Mouse (Mus musculus) heart, postnatal 14 days (tissue): Measurements from ENCODE around the gene Alox12b. TPM values are rescaled to one million over a fixed set of nuclear protein-coding genes. Genes with fewer than 3 reads are reported as not detected.
A peak's percentile ranks its signal among the peaks of the same experiment; 100 is the strongest.

Source experiments
- DNase-seq, 2 experiments: peaks; one replicate each; pipeline ENCODE4 v3.0.0; 2021 to 2022
- intact Hi-C: fragments of 180-260 bp; cut with DNase I; formaldehyde crosslinking; loops from one replicate; pipeline ENCODE4 v1.15.1; 2025
- total RNA-seq, 2 experiments: library from RNA; stranded (reverse); gene quantifications; 2 replicates each; pipeline ENCODE4 v1.2.3; 2021

Alox12b gene
- total RNA-seq, 2 experiments from 2014 or later: not detected

GRCm38 (mm10) chr11:69153831-69154230, 3.0 kb upstream of the Alox12b start:
- no peak for DNase-seq
- intact Hi-C loops: no loop called here

- intact Hi-C loops: no loop called here
Observed at GRCm38 (mm10) chr11:69155351-69155750, 1.4 kb upstream of the Alox12b start.

GRCm38 (mm10) chr11:69169313-69169712, 12.5 kb downstream of the Alox12b start:
- DNase-seq: no peak
- intact Hi-C loops: no loop called here

More at GRCm38 (mm10) chr11:69155351-69155750, 1.4 kb upstream of the Alox12b start:
- DNase-seq: no peak

- intact Hi-C loops: no loop called here
- DNase-seq: peak; percentile 82 to 86
Observed at GRCm38 (mm10) chr11:69171626-69172025, 14.8 kb downstream of the Alox12b start.

GRCm38 (mm10) chr11:69172606-69173005, 15.8 kb downstream of the Alox12b start:
- intact Hi-C loops: no loop called here
- no peak for DNase-seq

DNA sequence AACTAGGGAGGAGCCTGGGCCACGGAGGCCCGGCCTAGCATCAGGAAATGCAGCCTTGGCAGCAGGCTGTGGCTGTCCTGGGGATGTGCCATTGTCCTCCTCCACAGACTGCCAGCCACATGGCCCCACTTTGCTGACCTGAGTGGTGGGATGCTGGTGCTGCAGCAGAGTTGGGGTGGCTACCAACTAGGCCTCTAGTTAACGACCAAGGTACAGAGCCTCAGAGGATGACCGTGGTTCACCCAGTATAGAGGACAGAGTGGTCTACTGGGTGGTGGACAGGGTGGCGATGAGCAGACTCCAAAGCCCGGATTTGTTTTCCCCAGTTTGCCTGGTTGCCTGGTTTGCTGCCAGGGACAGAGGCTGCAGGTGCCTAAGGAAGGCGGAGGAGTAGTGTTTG, 17.9 kb downstream of the Alox12b start:
- intact Hi-C loops: no loop called here
- no peak for DNase-seq

GRCm38 (mm10) chr11:69178525-69178924, 21.7 kb downstream of the Alox12b start:
- DNase-seq: no peak
- intact Hi-C loops: no loop called here

- DNase-seq: no peak
- intact Hi-C loops: no loop called here
Observed at GRCm38 (mm10) chr11:69179512-69179911, 22.7 kb downstream of the Alox12b start.

- intact Hi-C loops: no loop called here
- DNase-seq: no peak
Observed at GRCm38 (mm10) chr11:69180120-69180519, 23.3 kb downstream of the Alox12b start.

DNA sequence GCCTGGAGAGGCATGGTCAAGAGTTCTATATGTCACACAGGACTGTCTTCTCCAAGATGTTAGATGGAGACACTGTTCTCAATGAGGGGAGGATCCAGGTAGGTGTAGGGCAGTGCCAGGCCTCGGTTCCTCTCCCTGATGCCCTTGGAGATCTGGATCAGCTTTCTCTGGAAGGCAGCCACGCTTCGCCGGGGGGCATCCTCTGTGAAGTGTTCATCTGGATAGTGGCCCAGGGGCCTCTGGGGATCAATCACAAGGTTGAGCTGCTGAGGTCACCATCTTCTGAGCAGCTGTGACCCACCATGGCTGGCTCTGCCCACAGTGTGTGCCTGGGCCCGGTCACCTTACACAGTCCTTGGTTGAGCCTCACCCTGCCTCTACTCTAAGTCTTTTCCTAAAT, 28.2 kb downstream of the Alox12b start:
- no peak for DNase-seq
- intact Hi-C loops: no loop called here

GRCm38 (mm10) chr11:69185936-69186335, 29.1 kb downstream of the Alox12b start:
- DNase-seq: no peak
- intact Hi-C loops: no loop called here

GRCm38 (mm10) chr11:69192840-69193239, 36.1 kb downstream of the Alox12b start:
- DNase-seq: peak; percentile 52 to 53
- intact Hi-C loops: loop anchor here (1.0 to 5.0 kb wide), 2 partner anchors 52 to 194 kb away; no protein-coding TSS in a partner anchor

DNA sequence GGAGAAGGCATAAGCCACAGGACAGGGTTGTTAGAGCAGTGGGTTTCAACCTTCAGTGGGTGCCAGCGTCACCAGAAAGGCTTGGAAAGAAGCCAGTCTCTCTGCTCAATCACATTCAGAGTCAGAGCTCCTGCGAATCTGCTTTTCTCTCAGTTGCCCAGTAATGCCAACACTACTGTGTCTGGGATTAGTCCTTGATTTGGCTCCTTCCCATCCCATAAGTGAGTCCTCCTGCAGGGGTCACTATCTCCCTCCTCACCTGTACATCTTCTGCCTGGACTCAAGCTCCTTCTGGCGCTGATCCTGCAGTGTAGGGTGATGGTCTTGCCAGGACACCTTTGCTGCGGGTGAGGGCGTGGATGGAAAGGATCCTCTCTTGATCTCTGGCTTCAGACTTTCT, 40.0 kb downstream of the Alox12b start:
- DNase-seq: no peak
- intact Hi-C loops: no loop called here

DNA sequence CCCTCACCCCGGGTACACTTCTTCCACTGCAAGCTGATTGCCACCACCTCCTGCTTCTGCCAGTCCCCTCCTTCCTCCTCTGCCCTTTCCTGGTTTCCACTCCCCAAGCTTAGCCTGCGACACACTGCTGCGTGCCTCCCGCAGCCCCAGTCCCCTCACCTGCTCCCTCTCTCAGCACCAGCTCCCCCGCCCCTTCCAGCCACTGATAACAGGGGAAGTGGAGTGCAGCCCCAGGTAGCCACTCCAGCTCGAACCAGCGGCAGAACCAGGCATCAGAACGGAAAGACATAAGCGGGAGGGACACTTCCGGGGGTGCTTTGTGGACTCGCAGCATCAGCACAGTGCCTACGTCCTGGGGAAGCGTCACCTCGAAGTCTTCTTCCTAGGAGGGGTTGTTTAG, 40.4 kb downstream of the Alox12b start:
- intact Hi-C loops: no loop called here

GRCm38 (mm10) chr11:69197743-69198142, 41.0 kb downstream of the Alox12b start, which contains the start of gene Alox8:
TSS of gene Alox8 (minus strand) at chr11:69197843.
- intact Hi-C loops: no loop called here
- DNase-seq: no peak

More for the DNA sequence above, 40.4 kb downstream of the Alox12b start:
- no peak for DNase-seq

- no peak for DNase-seq
- intact Hi-C loops: no loop called here
Observed at GRCm38 (mm10) chr11:69199251-69199650, 42.5 kb downstream of the Alox12b start.

GRCm38 (mm10) chr11:69200231-69200630, 43.4 kb downstream of the Alox12b start:
- no peak for DNase-seq
- intact Hi-C loops: no loop called here

DNA sequence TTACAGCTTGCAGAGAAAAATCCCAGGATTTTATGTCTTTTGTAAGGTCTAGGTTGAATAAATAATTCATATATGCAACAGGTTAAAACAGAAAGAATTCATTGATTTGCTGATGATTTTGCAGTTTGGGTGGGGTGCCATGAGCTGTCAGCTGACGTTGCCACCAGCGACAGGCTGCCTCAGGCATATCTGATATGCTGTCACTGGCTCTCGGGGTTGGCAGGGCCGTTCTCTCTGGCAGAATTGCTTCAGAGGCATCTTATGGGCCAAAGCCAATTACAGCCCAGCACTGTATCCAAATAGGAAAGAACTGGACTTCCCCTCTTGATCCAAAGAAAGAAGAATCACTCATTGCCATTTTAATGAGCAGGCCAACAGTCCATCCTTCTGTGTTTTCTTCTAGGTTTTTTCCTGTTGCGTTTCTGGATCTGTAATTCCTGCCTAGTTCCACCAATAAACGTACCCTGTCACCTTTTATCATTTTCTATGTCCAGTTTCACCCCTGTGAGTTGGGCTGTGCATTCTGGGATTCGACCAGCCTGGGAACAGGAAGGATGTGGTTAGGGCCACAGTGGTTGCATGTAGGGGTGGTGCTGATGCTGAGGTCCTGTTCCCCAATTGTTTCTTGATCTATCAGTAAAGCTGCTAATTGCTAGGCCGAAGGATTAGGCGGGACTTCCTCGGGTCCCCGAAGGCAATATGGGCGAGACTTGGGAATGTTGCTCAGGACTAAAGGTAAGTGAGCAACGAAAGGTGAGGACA, 45.9 kb downstream of the Alox12b start:
- intact Hi-C loops: no loop called here
- DNase-seq: no peak

- DNase-seq: no peak
- intact Hi-C loops: no loop called here
Observed at GRCm38 (mm10) chr11:69211431-69211830, 54.6 kb downstream of the Alox12b start.

- intact Hi-C loops: no loop called here
Observed at GRCm38 (mm10) chr11:69217411-69217810, 60.6 kb downstream of the Alox12b start.

DNA sequence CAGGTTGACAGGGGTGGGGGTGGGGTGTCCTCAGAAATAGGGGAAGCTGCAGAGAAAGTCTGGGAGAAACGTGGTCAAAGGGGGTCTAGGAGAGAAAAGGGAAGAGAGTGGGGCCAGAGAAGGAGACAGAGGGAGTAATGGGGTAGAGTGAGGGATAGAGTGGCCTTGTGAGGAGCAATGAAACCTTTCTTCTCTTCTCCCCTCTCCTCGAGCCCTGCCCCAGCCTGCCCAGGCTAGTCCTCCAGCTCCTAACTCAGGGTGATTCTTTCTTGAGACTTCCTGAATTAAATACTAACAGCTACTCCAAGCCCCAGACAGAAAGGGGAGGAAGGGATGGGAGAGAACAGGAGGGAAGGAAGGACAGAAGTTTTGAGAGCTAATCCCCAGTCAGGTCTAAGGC, 61.9 kb downstream of the Alox12b start:
- intact Hi-C loops: no loop called here
- DNase-seq: no peak

More at GRCm38 (mm10) chr11:69217411-69217810, 60.6 kb downstream of the Alox12b start:
- DNase-seq: no peak
